Mouse (Mus musculus) hindbrain, embryonic 10.5 days (tissue): ENCODE measurements around the gene Abhd18. TPM values are rescaled to one million over a fixed set of nuclear protein-coding genes. Genes with fewer than 3 reads are reported as not detected.
"Not testable (repeated sequence)": the region's sequence is repeated elsewhere in the genome, so short reads cannot be mapped to it uniquely, and the experiment has no call there.

ENCODE experiments used
- DNase-seq: peaks from one replicate; pipeline ENCODE4 v3.0.0-alpha.2; 2017; ENCODE audit warnings: low spot score
- H3K27ac ChIP-seq: fragments of 300-500 bp; sonication (generic); 2 replicates; pipeline ENCODE4 v1.5.1; 2016; ENCODE audit warnings: mild to moderate bottlenecking, moderate library complexity
- H3K27me3 ChIP-seq: fragments of 300-500 bp; sonication (generic); 2 replicates; pipeline ENCODE4 v1.6.1; 2016; ENCODE audit warnings: mild to moderate bottlenecking; ENCODE audit not compliant: poor library complexity, insufficient read depth, severe bottlenecking
- H3K36me3 ChIP-seq: fragments of 300-500 bp; sonication (generic); 2 replicates; pipeline ENCODE4 v1.6.1; 2016; ENCODE audit warnings: mild to moderate bottlenecking, moderate library complexity
- H3K4me1 ChIP-seq: fragments of 300-500 bp; sonication (generic); replicated peaks from 2 replicates; pipeline ENCODE4 v1.6.1; 2016; ENCODE audit warnings: mild to moderate bottlenecking
- H3K4me3 ChIP-seq: fragments of 300-500 bp; sonication (generic); 2 replicates; pipeline ENCODE4 v1.5.1; 2016; ENCODE audit warnings: mild to moderate bottlenecking, moderate library complexity
- H3K9me3 ChIP-seq: fragments of 300-500 bp; sonication (generic); 2 replicates; pipeline ENCODE4 v1.6.1; 2016; ENCODE audit warnings: mild to moderate bottlenecking, moderate library complexity
- WGBS: fragments of 180-500 bp; shearing (Covaris S2); methylation state at CpG from one replicate; pipeline ENCODE4 v1.1.7; 2016; 5-methylcytosine and 5-hydroxymethylcytosine counted together
- polyA plus RNA-seq: library from polyadenylated mRNA; unstranded; fragments of >200 nt; fragmentation: Nextera tagmentation; extraction: Ambion mirVana; gene quantifications from 2 replicates; pipeline ENCODE4 v1.2.1, GENCODE M21; 2016

Abhd18 gene
- polyA plus RNA-seq, 1 experiment from 2014 or later = 6.9 TPM

DNA sequence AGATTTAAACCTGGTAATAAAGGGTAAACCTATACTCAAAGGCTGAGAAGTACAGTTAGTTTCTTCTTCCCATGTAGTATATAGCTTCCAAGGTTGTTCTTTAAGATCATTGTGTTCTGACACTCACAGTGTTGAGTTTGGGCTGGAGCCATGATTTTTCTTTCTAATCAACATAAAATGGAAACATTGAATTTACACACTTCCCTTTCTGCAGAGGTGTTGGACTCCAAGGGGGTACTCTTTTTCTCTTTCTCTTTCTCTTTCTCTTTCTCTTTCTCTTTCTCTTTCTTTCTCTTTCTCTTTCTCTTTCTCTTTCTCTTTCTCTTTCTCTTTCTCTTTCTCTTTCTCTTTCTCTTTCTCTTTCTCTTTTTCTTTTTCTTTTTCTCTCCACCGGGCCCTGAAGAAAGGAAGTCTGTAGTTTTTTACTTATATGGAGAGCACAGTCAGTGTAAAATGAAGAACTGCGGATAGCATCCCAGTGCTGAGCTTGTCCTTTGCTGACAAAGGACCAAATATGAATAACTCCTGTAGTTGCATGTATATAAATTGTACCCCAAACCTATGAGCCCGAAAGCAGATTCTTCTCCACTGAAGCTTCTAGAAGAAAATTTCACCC lies 6.5 kb downstream of the Abhd18 start:
- DNase-seq, H3K27me3 ChIP-seq, H3K36me3 ChIP-seq, H3K4me3 ChIP-seq, H3K27ac ChIP-seq, H3K9me3 ChIP-seq, H3K4me1 ChIP-seq: not testable (repeated sequence)
- WGBS = 88% methylated on average over 3 of the region's 3 CpGs

DNA sequence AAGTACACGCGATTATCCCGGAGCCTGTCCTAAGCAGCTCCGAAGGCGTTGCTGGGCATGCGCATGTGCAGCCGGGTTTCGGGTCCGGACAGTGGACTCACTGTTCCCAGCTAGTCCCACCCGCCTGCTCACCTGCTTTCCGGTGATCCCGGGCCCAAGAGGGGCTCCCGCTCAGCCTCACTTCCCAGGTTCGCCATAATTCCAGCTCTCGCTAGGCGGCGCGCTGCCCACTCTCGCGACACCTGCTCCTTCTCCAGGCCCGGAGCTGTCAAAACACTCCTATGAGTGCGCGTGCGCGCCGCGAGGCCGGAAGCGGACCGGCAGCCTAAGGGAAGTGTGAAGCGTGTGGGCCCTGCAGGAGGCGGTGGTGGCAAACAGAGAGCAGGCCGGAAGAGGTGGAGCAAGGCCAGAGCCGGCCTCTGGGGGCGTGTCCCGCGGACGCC lies 47.1 kb downstream of the Abhd18 start:
- Histone ChIP-seq H3K4me3 (peak overlapping the region; percentile 62), H3K4me1 (peaks cover 13% of the 10 kb centered on the region), H3K27ac (peak overlapping the region; percentile 82)
- H3K9me3 ChIP-seq, H3K36me3 ChIP-seq, H3K27me3 ChIP-seq: not testable (repeated sequence)
- peak; percentile 99 for DNase-seq
- WGBS = under 1% methylated on average over 38 of the region's 38 CpGs

DNA sequence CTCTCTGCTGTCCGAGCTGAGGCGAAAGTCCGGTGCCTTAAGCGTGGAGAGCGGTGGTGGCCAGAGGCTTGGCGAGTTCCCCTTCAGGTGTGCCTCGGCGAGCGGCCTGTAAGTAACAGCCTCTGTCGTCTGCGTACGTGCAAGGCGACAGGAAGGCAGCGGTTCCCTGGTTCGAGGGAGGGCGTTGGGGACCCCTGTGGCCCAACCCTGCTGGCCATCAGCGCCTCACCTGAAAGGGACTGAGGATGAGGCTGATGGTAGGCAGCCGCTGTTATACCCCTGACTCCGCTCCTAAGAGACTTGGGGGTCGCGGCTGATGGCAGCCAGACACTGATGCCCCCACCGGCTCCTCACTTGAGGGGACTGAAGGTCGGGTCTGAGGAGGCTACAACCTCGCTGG lies 47.6 kb downstream of the Abhd18 start:
- Histone ChIP-seq H3K4me3 (peak overlapping the region; percentile 62), H3K27ac (peak overlapping the region; percentile 75), H3K4me1 (peaks cover 13% of the 10 kb centered on the region)
- H3K9me3 ChIP-seq, H3K27me3 ChIP-seq, H3K36me3 ChIP-seq: not testable (repeated sequence)
- under 1% methylated on average over 22 of the region's 24 CpGs for WGBS
- DNase-seq = peak; percentile 39

DNA sequence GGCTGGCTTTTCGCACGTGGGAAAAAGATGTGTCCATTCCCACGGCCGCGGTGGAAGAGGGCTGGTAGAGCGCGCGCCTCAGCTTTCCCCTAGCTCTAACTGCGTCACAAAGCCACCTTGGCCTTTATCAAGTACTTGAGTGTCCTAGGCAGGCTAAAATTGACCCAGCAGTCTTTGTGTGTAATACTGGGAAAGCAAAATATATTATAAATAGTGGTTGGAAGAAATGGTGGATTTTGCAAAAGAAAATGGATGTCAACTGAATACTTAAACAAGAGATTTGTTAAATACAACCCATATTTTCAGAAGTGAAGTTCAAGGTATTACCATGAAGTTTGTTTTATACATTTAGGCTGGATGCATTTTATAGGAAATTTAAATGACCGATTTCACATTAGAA lies 55.7 kb downstream of the Abhd18 start, which contains the start of gene 1700034I23Rik:
Gene 1700034I23Rik (minus strand): TSS at position 101 of the 400 bp plus-strand sequence.
- H3K9me3 ChIP-seq, H3K27me3 ChIP-seq, H3K36me3 ChIP-seq, H3K4me1 ChIP-seq, H3K27ac ChIP-seq, DNase-seq, H3K4me3 ChIP-seq: not testable (repeated sequence)
- WGBS = over 99% methylated on average over 8 of the region's 10 CpGs

DNA sequence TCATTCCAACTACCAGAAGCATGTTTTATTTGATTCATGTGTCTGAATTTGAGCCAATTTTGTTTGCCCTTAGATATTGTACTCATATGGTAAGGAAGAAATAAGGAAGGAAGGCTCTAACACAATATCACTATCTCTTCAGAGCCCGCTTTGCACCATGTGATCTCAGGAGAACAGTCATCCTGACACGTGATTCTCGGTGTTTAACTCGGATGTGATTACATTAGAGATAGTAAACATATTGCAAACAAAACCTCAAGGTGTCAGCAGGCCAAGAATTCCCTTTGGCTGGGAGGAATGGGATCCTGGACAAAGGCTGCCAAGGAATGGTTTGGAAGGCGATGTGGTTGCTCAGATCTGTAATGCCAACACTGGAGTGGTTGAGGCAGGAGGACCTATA lies 91.4 kb downstream of the Abhd18 start:
- no peaks in the 10 kb centered on the region for H3K9me3 ChIP-seq
- H3K4me3 ChIP-seq = no peak overlapping the region
- DNase-seq = no peak
- H3K27me3 ChIP-seq = no peaks in the 10 kb centered on the region
- H3K36me3 ChIP-seq = peaks cover 8% of the 10 kb centered on the region
- no peak overlapping the region for H3K27ac ChIP-seq
- H3K4me1 ChIP-seq = no peaks in the 10 kb centered on the region
- 87% methylated on average over 5 of the region's 5 CpGs for WGBS

DNA sequence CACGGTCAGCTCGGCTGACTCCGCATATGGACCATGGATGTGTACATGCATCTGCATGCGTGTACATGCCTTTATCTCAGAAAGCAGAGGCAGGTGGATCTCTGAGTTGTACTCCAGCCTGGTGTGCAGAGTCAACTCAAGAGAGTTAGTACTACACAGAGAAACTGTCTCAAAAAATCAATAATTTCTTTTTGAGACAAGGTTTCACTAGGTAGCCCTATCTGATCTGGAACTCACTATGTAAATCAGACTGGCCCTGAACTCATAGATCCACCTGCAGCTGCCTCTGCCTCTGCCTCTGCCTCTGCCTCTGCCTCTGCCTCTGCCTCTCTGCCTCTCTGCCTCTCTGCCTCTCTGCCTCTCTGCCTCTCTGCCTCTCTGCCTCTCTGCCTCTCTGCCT lies 91.8 kb downstream of the Abhd18 start:
- peaks cover 7% of the 10 kb centered on the region for H3K36me3 ChIP-seq
- 97% methylated on average over 4 of the region's 4 CpGs for WGBS
- no peaks in the 10 kb centered on the region for H3K4me1 ChIP-seq

DNA sequence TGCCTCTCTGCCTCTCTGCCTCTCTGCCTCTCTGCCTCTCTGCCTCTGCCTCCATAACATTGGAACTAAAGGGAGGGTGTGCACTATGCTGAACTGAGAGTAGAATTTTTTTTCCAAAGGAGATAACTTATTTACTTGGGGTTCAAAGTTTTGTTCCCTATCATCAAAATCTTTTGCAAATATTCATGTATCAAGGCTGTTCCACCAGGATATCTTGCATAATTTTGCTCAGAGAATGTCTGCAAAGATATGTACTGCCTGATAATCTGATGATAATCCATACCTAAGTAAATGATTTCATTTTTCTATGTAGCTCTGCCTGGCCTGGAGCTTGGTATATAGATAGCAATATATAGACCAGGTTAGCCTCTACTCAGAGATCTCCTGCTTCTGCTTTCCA lies 92.2 kb downstream of the Abhd18 start:
- H3K27me3 ChIP-seq = no peaks in the 10 kb centered on the region
- H3K36me3 ChIP-seq = peaks cover 2% of the 10 kb centered on the region
- H3K4me1 ChIP-seq = no peaks in the 10 kb centered on the region
- no peak overlapping the region for H3K27ac ChIP-seq
- H3K9me3 ChIP-seq = no peaks in the 10 kb centered on the region
- H3K4me3 ChIP-seq = no peak overlapping the region
- no peak for DNase-seq

More for the DNA sequence above, 91.8 kb downstream of the Abhd18 start:
- no peak overlapping the region for H3K4me3 ChIP-seq
- DNase-seq = no peak
- no peak overlapping the region for H3K27ac ChIP-seq
- H3K27me3 ChIP-seq = no peaks in the 10 kb centered on the region
- no peaks in the 10 kb centered on the region for H3K9me3 ChIP-seq

DNA sequence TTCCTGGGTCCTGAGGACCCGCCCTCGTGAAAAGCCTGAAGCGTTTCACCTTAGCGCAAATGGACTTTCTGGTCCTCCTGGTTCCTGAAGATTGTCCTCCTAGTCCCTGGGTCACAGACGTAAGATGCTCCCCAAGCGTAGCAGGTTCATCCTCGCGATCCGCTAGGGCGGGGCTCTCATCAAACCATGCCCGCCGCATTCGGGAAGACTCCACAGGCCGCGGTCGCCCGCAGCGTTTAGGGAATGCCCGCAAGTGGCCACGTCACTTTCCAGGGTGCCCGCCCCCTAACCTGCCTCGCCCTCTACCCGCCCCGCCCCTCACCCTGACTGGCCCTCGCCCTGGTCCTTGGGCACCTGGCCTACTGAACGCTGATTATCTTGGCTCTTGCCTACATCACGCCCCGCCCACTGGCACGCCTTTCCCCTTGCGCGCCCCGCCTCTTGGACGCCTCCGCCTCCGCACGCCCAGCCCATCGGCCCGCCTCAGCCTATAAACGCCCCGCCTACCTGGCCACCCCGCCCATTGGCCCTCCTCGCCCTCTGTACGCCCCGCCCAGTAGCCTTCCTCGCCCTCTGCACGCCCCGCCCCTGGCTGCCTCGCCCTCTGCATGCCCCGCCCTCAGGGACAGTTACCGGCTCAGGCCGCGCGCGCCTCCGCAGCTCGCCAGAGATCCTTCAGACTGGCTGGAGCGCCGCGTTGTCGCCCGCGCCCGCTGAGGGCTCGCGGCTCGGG lies 102.6 kb downstream of the Abhd18 start, which contains the start of gene Larp1b:
Gene Larp1b (plus strand): TSS at position 659 of the 733 bp plus-strand sequence.
- no peaks in the 10 kb centered on the region for H3K36me3 ChIP-seq
- peaks cover 44% of the 10 kb centered on the region for H3K27me3 ChIP-seq
- peak within 1 kb of the TSS; percentile 78 for H3K4me3 ChIP-seq
- WGBS = under 1% methylated on average over 66 of the region's 66 CpGs
- peaks cover 20% of the 10 kb centered on the region; the same call in 1 of the 2 replicates for H3K4me1 ChIP-seq
- H3K27ac ChIP-seq = peak within 1 kb of the TSS; percentile 90
- peak; percentile 99 for DNase-seq
- no peaks in the 10 kb centered on the region for H3K9me3 ChIP-seq

DNA sequence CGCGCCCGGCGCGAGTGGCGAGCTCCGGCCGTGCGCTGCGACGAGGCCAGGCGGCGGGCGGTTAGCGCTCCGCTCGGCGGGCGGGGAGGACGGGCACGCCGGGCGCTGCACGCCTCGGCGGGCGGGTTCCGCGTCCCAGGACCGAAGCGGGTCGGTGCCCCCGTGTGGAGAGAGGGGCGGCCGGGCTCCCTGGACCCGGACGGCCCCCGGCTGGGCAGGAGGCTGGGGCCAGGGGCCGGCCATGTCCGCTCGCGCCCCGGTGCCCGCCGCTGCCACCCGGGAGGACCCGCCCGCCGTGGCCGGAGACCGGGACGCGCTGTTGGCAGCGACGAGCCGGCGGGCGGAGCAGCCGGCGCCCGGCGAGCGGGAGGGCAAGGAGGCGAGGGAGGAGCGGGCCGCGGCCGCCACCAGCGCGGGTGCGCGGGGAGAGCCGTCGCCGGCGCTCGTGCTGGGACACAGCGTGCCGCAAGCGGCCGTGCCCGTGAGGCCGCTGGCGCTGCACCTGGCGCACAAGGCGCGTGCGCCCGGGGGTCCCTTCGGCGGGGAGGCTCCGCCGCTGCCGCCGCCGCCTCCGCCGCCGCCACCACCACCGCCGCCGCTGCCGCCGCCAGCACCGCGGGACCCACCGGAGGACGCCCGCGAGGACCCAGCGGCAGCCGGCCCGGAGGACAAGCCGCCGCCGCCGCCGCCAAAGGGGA lies 103.3 kb downstream of the Abhd18 start:
- Histone ChIP-seq H3K4me3 (peak overlapping the region; percentile 78), H3K9me3 (no peaks in the 10 kb centered on the region), H3K36me3 (no peaks in the 10 kb centered on the region), H3K27me3 (peaks cover 44% of the 10 kb centered on the region), H3K27ac (peak overlapping the region; percentile 90), H3K4me1 (peaks cover 20% of the 10 kb centered on the region; the same call in 1 of the 2 replicates)
- under 1% methylated on average over 115 of the region's 118 CpGs for WGBS
- peak; percentile 56 for DNase-seq

DNA sequence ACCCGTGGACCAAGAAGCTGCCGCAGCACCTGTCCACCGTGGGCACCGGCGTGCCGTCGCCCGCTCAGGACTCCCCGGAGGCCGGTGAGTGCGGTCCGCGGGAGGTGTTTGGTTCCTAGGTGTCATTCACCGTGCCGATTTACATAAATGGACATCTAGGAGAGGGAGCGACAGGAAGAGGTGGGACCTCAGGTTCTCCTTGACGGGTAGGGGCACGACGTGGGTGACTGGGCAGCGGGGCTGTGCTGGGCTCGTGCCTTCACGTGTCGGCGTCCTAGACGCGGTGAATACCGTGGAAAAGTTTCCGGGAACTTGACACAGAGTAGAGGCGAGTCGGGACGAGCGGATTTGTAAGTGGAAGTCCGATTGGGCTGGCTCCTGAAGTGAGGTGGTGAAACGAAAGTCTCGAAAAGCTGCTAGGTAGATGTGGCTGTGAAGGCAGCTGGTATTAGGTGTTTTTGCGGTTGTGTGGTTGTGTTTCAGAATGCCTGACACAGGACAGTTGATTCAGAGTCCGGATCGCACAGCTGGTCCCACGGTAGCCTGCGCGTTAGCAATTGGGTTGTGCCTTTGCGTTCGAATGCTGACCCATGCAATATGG lies 103.9 kb downstream of the Abhd18 start:
- no peaks in the 10 kb centered on the region for H3K9me3 ChIP-seq
- H3K27ac ChIP-seq = peak overlapping the region; percentile 90
- WGBS = under 1% methylated on average over 43 of the region's 43 CpGs
- no peaks in the 10 kb centered on the region for H3K36me3 ChIP-seq
- peak overlapping the region; percentile 78 for H3K4me3 ChIP-seq
- peak; percentile 59 for DNase-seq
- H3K4me1 ChIP-seq = peaks cover 20% of the 10 kb centered on the region; the same call in 1 of the 2 replicates
- H3K27me3 ChIP-seq = peaks cover 44% of the 10 kb centered on the region

DNA sequence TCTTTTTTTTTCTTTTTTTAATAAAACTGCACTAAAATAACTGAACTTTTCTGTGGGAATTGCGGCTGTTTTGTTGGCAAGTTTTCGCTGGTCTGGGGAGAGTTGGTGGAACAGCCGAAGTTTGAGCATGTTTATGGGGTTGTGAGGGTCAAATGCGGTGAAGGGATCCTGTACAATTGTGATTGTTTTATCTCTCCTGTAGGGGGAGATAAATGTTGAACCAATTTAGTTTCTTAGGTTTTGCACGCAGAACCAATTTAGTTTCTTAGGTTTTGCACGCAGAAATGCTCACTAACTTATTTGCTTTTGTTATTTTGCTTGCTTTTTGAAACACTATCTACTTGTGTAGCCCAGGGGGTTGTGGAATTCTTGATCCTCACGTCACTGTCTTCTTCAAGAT lies 104.6 kb downstream of the Abhd18 start:
- H3K36me3 ChIP-seq = no peaks in the 10 kb centered on the region
- DNase-seq = no peak
- H3K4me3 ChIP-seq = peak overlapping the region; percentile 78
- no peak overlapping the region for H3K27ac ChIP-seq
- H3K9me3 ChIP-seq = no peaks in the 10 kb centered on the region
- 16% methylated on average over 7 of the region's 7 CpGs for WGBS
- H3K4me1 ChIP-seq = peaks cover 20% of the 10 kb centered on the region; the same call in 1 of the 2 replicates
- peaks cover 44% of the 10 kb centered on the region for H3K27me3 ChIP-seq

DNA sequence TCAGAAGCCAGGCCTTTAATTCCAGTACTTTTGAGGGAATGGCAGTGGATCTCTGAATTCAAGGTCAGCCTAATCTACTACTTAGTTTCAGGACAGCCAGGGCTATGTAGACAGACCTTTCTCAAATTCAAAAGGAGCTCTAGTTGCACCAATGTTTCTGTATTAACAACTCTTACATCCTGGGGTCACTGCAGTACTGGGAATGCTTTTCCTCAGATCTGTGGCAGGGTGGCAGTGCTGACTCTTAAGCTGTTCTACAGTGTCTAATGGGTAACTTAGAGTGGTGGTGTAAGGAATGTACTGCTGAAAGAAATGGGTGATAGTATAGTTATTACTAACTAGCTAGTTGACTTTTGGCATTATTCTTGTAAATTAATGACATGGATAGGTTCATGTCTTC lies 105.8 kb downstream of the Abhd18 start:
- no peak overlapping the region for H3K27ac ChIP-seq
- no peak for DNase-seq

More for the DNA sequence above, 105.8 kb downstream of the Abhd18 start:
- Histone ChIP-seq H3K9me3 (no peaks in the 10 kb centered on the region), H3K4me3 (no peak overlapping the region), H3K27me3 (peaks cover 42% of the 10 kb centered on the region), H3K4me1 (peaks cover 20% of the 10 kb centered on the region; the same call in 1 of the 2 replicates), H3K36me3 (no peaks in the 10 kb centered on the region)
